Mouse (Mus musculus) forebrain, embryonic 15.5 days (tissue): ENCODE data around the gene Shroom4. TPM values are rescaled to one million over a fixed set of nuclear protein-coding genes. Genes with fewer than 3 reads are reported as not detected.

Experiments
- ATAC-seq: fragments of 200-750 bp; cut with Nextera tagmentation; replicated peaks from 2 replicates; pipeline ENCODE4 v1.8.0; 2017; ENCODE audit warnings: mild to moderate bottlenecking, moderate TSS enrichment, moderate library complexity
- H3K27ac ChIP-seq: fragments of 300-500 bp; sonication (generic); replicated peaks from 2 replicates; pipeline ENCODE4 v1.5.1; 2015; ENCODE audit warnings: mild to moderate bottlenecking, inconsistent platforms
- H3K27me3 ChIP-seq: fragments of 300-500 bp; sonication (generic); 2 replicates; pipeline ENCODE4 v1.6.1; 2015; ENCODE audit warnings: inconsistent platforms
- H3K36me3 ChIP-seq: fragments of 300-500 bp; sonication (generic); 2 replicates; pipeline ENCODE4 v1.6.1; 2015; ENCODE audit warnings: mild to moderate bottlenecking, inconsistent platforms
- H3K4me1 ChIP-seq: fragments of 300-500 bp; sonication (generic); 2 replicates; pipeline ENCODE4 v1.6.1; 2015; ENCODE audit warnings: inconsistent platforms
- H3K4me2 ChIP-seq: fragments of 300-500 bp; sonication (generic); replicated peaks from 2 replicates; pipeline ENCODE4 v1.6.1; 2015; ENCODE audit warnings: mild to moderate bottlenecking, inconsistent platforms
- H3K4me3 ChIP-seq: fragments of 300-500 bp; sonication (generic); 2 replicates; pipeline ENCODE4 v1.5.1; 2015; ENCODE audit warnings: mild to moderate bottlenecking, inconsistent platforms
- H3K9ac ChIP-seq: fragments of 300-500 bp; sonication (generic); replicated peaks from 2 replicates; pipeline ENCODE4 v1.6.1; 2015; ENCODE audit warnings: mild to moderate bottlenecking, inconsistent platforms
- H3K9me3 ChIP-seq: fragments of 300-500 bp; sonication (generic); 2 replicates; pipeline ENCODE4 v1.6.1; 2016; ENCODE audit warnings: inconsistent platforms
- WGBS: fragments of 180-500 bp; shearing (Covaris S2); methylation state at CpG from one replicate; pipeline ENCODE4 v1.1.7; 2015; ENCODE audit warnings: mixed read lengths; 5-methylcytosine and 5-hydroxymethylcytosine counted together
- polyA plus RNA-seq: library from polyadenylated mRNA; unstranded; fragments of >200 nt; fragmentation: Nextera tagmentation; extraction: Ambion mirVana; gene quantifications from 2 replicates; pipeline ENCODE4 v1.2.1, GENCODE M21; 2015

Gene Shroom4
- polyA plus RNA-seq = 1.3 and 1.6 TPM in 2 replicates

GRCm38 (mm10) chrX:6399626-6400397 lies at the start of gene Shroom4:
Gene Shroom4, plus strand, starts transcription at chrX:6399854.
- Histone ChIP-seq H3K36me3 (no peaks in the 10 kb centered on the region), H3K4me2 (peak within 1 kb of the TSS; percentile 71), H3K27ac (peak within 1 kb of the TSS; percentile 75), H3K4me3 (peak within 1 kb of the TSS; percentile 67), H3K4me1 (no peaks in the 10 kb centered on the region; the same call in 1 of the 2 replicates), H3K9me3 (no peaks in the 10 kb centered on the region), H3K9ac (peak within 1 kb of the TSS; percentile 55), H3K27me3 (no peaks in the 10 kb centered on the region)
- ATAC-seq = peak; percentile 97
- 12% methylated on average over 53 of the region's 55 CpGs for WGBS

DNA sequence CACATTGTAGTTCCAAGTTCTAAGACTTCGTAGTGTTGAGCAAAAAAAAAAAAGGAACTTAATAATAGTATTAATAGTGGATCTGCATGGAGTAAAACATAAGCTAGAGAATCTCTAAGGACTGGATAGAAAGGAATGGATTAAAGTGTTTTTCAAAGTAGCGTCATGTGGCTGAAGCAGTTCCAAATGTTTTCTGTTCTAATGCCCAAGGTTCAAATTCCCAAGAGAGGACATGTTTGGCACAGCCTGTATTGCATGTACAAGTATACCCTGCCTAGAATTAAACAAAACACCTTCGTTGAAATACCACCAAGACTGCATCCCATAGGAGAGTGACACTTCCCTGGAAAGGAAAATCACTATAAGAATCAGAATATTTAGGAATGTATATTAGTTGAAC lies 42.8 kb upstream of the Shroom4 start:
- Histone ChIP-seq H3K4me1 (no peaks in the 10 kb centered on the region), H3K9ac (no peak overlapping the region), H3K27me3 (no peaks in the 10 kb centered on the region), H3K4me3 (no peak overlapping the region), H3K36me3 (no peaks in the 10 kb centered on the region), H3K4me2 (no peak overlapping the region), H3K27ac (no peak overlapping the region), H3K9me3 (no peaks in the 10 kb centered on the region)
- 73% methylated on average over 3 of the region's 3 CpGs for WGBS
- no peak for ATAC-seq

DNA sequence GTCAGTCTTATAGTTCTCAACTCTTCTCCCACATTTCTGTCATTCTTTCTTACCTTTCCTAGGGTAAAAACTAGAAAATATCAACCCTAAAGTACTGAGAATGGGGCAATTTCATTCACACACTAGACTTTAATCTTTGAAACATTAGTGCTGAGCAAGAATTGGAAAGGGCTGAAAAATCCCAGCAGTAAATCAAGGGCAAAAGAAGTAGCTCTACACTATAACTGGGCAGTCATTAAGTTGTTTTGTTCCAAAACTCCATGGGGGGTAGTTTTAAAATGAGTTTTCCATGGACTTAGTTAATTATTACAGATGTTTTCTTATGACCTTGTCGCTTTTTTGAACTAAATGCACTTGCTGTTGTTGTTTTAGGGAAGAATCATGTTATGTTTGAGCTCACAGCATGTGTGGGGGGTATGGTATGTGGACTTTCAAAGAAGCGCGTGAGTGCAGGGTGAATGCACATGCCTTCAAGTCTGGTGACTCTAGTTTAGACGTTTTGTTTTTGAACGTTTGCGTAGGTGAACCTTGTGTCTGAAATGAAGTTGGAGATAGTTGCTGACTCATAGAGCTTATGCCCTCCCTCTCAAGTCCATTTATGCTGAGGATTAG lies 42.0 kb upstream of the Shroom4 start:
- Histone ChIP-seq H3K4me3 (no peak overlapping the region), H3K4me2 (no peak overlapping the region), H3K9ac (no peak overlapping the region), H3K27ac (no peak overlapping the region), H3K36me3 (no peaks in the 10 kb centered on the region), H3K27me3 (no peaks in the 10 kb centered on the region), H3K9me3 (no peaks in the 10 kb centered on the region), H3K4me1 (no peaks in the 10 kb centered on the region)
- 65% methylated on average over 6 of the region's 6 CpGs for WGBS
- no peak for ATAC-seq

GRCm38 (mm10) chrX:6368822-6369221 lies 30.8 kb upstream of the Shroom4 start:
- Histone ChIP-seq H3K27me3 (no peaks in the 10 kb centered on the region), H3K9me3 (no peaks in the 10 kb centered on the region), H3K9ac (no peak overlapping the region), H3K4me2 (no peak overlapping the region), H3K27ac (no peak overlapping the region), H3K4me1 (no peaks in the 10 kb centered on the region), H3K36me3 (no peaks in the 10 kb centered on the region), H3K4me3 (no peak overlapping the region)
- ATAC-seq = no peak
- 90% methylated on average over 1 of the region's 1 CpGs for WGBS

- WGBS = 89% methylated on average over 3 of the region's 3 CpGs
- H3K36me3 ChIP-seq = no peaks in the 10 kb centered on the region
- no peak overlapping the region for H3K4me3 ChIP-seq
- no peak overlapping the region for H3K9ac ChIP-seq
- ATAC-seq = no peak
- H3K4me2 ChIP-seq = no peak overlapping the region
- no peaks in the 10 kb centered on the region for H3K9me3 ChIP-seq
- no peak overlapping the region for H3K27ac ChIP-seq
- H3K27me3 ChIP-seq = no peaks in the 10 kb centered on the region
- no peaks in the 10 kb centered on the region for H3K4me1 ChIP-seq
Measured at GRCm38 (mm10) chrX:6370706-6371105, 28.9 kb upstream of the Shroom4 start.

DNA sequence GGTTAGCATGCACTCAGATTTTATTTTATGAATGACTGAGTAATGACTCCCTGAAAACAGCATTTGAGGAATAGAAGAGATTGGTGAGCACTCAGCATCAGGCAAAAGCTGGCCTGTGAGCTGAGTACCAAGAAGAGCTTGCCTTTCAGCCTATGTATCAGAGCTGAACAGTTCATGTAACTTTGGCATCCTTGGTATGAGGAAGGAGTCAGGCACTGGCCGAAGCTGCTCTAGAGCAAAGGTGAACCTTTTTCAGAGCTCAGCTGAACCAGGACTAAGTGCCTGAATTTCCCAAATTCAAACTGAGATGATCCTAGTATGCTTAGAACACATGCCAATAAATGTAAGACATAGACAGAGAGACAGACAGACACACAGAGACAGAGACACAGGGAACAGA lies 5.8 kb upstream of the Shroom4 start:
- 77% methylated on average over 1 of the region's 1 CpGs for WGBS
- Histone ChIP-seq H3K9me3 (no peaks in the 10 kb centered on the region), H3K27ac (no peak overlapping the region), H3K9ac (no peak overlapping the region), H3K36me3 (no peaks in the 10 kb centered on the region), H3K4me1 (no peaks in the 10 kb centered on the region), H3K27me3 (no peaks in the 10 kb centered on the region), H3K4me3 (no peak overlapping the region), H3K4me2 (no peak overlapping the region)
- no peak for ATAC-seq

- ATAC-seq = no peak
- no peaks in the 10 kb centered on the region; the same call in 1 of the 2 replicates for H3K4me1 ChIP-seq
- WGBS = 50% methylated on average over 1 of the region's 1 CpGs
- H3K27ac ChIP-seq = peak overlapping the region; percentile 75
- peak overlapping the region; percentile 67 for H3K4me3 ChIP-seq
- no peaks in the 10 kb centered on the region for H3K9me3 ChIP-seq
- H3K27me3 ChIP-seq = no peaks in the 10 kb centered on the region
- H3K36me3 ChIP-seq = no peaks in the 10 kb centered on the region
- peak overlapping the region; percentile 71 for H3K4me2 ChIP-seq
- peak overlapping the region; percentile 26; the same call in 1 of the 2 replicates for H3K9ac ChIP-seq
Measured at GRCm38 (mm10) chrX:6399193-6399592, 461 bp upstream of the Shroom4 start.

DNA sequence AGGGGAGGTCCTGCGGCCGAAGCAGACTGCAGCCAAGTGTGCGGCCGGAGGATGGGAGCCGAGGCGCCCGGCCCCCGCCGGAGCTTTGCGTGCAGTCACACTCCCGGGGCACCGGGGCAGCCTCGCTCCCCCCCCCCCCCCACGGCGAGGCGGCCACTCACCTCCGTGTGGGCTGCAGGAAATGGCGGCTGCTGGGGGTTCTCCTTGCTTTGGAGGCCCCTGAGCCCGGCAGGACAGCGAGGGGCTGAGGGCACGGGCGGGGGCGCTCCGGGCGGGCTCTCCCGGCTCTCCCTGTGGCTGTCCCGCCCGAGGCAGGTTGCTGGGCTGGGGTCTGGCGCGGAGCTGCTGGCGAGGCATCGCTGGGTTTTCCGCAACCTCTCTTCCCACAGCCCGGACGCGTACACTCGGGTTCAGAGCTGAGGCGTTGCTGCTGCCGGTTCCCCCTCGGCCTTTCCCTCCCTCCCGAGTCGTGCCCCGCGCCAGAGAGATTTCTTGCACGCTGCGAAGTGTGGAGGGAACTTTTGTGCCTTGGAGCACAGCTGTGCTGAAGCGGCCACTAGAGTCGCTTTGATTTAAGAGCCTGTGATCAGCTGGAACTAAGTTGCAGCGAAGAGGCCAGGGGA lies 855 bp downstream of the Shroom4 start:
- WGBS = 16% methylated on average over 33 of the region's 49 CpGs
- Histone ChIP-seq H3K4me1 (no peaks in the 10 kb centered on the region; the same call in 1 of the 2 replicates), H3K36me3 (no peaks in the 10 kb centered on the region), H3K27ac (peak overlapping the region; percentile 75), H3K27me3 (no peaks in the 10 kb centered on the region), H3K9me3 (no peaks in the 10 kb centered on the region), H3K9ac (peak overlapping the region; percentile 55), H3K4me3 (peak overlapping the region; percentile 67), H3K4me2 (peak overlapping the region; percentile 71)
- peak; percentile 64 for ATAC-seq

GRCm38 (mm10) chrX:6402921-6403320 lies 3.3 kb downstream of the Shroom4 start:
- Histone ChIP-seq H3K9me3 (no peaks in the 10 kb centered on the region), H3K4me3 (no peak overlapping the region), H3K4me1 (no peaks in the 10 kb centered on the region; the same call in 1 of the 2 replicates), H3K9ac (no peak overlapping the region), H3K27me3 (no peaks in the 10 kb centered on the region), H3K36me3 (no peaks in the 10 kb centered on the region), H3K4me2 (no peak overlapping the region), H3K27ac (no peak overlapping the region)
- ATAC-seq = no peak
- WGBS = 82% methylated on average over 4 of the region's 4 CpGs

DNA sequence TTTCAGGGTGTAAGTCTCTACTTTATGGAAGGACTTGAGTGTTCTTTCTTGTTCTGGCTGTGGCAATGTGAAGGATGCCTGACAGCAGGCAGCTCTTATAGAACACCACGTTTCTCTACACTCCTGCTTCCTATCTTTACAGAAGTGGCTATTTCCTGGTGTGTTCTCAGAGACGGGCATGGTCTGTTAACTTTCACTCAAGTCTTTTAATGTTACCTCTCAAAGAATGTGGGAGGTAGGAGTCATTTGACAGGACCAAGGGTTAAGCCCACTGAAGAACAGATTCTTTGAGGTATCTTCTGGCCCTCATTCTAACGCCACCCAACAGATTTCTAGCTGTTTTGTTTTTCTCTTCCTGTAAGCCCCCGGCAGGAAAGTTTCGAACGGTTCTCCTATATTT lies 9.5 kb downstream of the Shroom4 start:
- Histone ChIP-seq H3K36me3 (no peaks in the 10 kb centered on the region), H3K27me3 (no peaks in the 10 kb centered on the region), H3K4me3 (no peak overlapping the region), H3K4me2 (no peak overlapping the region), H3K9me3 (no peaks in the 10 kb centered on the region), H3K27ac (no peak overlapping the region), H3K9ac (no peak overlapping the region), H3K4me1 (no peaks in the 10 kb centered on the region)
- WGBS = 70% methylated on average over 6 of the region's 6 CpGs
- no peak for ATAC-seq

- 61% methylated on average over 12 of the region's 12 CpGs for WGBS
- Histone ChIP-seq H3K27me3 (no peaks in the 10 kb centered on the region), H3K4me2 (no peak overlapping the region), H3K4me3 (no peak overlapping the region), H3K9ac (no peak overlapping the region), H3K9me3 (no peaks in the 10 kb centered on the region), H3K4me1 (no peaks in the 10 kb centered on the region), H3K36me3 (no peaks in the 10 kb centered on the region), H3K27ac (no peak overlapping the region)
- no peak for ATAC-seq
Measured at GRCm38 (mm10) chrX:6415412-6415811, 15.8 kb downstream of the Shroom4 start.

DNA sequence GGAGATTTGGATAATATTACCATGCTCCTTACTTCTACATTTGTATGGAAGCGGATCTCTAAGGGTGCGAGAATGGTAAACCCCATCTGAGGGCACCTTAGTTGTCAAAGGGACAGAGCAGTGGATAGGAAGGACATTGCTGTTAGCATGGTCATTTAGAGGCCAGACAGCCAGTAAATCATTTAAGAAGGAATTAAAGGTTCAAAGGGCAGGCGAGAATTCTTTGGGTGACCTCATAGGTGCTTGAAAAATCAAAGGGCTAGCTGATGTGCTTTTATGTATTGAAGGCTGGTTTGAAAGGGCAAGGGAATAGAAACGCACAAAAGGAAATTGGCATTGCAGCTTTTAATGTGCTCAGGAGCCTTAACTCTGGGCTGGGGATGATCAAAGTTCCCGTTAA lies 16.3 kb downstream of the Shroom4 start:
- no peaks in the 10 kb centered on the region for H3K9me3 ChIP-seq
- no peak for ATAC-seq
- 55% methylated on average over 5 of the region's 5 CpGs for WGBS
- no peak overlapping the region for H3K4me3 ChIP-seq
- H3K27ac ChIP-seq = no peak overlapping the region
- H3K36me3 ChIP-seq = no peaks in the 10 kb centered on the region
- H3K27me3 ChIP-seq = no peaks in the 10 kb centered on the region
- no peak overlapping the region for H3K4me2 ChIP-seq
- H3K9ac ChIP-seq = no peak overlapping the region
- H3K4me1 ChIP-seq = no peaks in the 10 kb centered on the region
